Mouse (Mus musculus) cerebellum, postnatal 10 days (tissue): ENCODE results near the gene Olfr1126.
"Not testable (repeated sequence)": the region's sequence is repeated elsewhere in the genome, so short reads cannot be mapped to it uniquely, and the experiment has no call there.

Experiments
- DNase-seq, 2 experiments: peaks; one replicate each; pipeline ENCODE4 v3.0.0; 2021; ENCODE audit warnings: mixed read lengths in 2 of 2

Gene Olfr1126

DNA sequence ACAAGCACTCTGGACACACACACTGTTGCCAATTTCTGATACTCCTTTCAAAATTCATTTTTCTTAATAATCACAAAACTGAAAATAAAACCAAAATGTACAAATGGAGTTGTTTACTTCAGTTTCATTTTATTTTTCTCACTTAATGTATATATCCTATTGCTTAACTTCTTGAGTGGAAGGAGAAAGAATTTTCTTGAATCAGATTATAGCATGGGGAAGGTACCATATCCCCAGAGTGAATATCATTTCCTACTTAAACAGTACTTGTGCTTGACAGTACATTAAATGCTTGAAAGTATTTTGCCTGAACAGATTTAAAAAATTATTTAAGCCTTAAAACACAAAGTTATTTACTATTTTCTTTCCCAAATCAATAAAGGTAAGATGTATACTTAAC lies at the start of gene Olfr1126:
Gene Olfr1126, plus strand, starts transcription at position 301 of the 400 bp plus-strand sequence.
- no peak for DNase-seq

GRCm38 (mm10) chr2:87416335-87416734 lies 37.4 kb upstream of the Olfr1126 start, which contains the start of gene Olfr1123:
Gene Olfr1123, plus strand, starts transcription at chr2:87416635.
- DNase-seq = no peak

- DNase-seq = no peak
Observed at GRCm38 (mm10) chr2:87429975-87430374, 23.8 kb upstream of the Olfr1126 start, which contains the start of gene Olfr1124. Gene Olfr1124, plus strand, starts transcription at chr2:87430275.

DNA sequence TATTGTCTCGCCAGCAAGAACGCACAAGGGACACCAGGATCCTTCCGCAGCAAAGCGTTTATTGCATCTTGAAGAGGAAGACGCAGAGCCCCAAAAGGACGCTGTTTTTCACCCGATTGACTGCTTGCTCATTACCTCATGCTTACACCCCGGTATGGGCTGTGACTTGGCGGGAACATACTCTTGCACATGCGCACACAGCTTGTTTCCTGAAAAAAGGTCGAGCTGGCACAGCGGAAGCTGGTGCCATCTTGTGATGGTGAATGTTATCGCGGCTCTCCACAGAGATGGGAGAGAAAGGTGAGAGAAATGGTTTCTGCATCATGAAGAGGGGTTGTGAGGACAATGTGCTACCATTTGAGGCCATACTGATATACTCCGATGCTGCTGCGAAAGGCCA lies 16.0 kb upstream of the Olfr1126 start:
- no peak for DNase-seq

- DNase-seq = no peak
Observed at GRCm38 (mm10) chr2:87461769-87462168, 8.0 kb downstream of the Olfr1126 start.

GRCm38 (mm10) chr2:87480207-87480606 lies 26.4 kb downstream of the Olfr1126 start:
- no peak for DNase-seq

- DNase-seq = no peak
Observed at GRCm38 (mm10) chr2:87481158-87481557, 27.4 kb downstream of the Olfr1126 start.

DNA sequence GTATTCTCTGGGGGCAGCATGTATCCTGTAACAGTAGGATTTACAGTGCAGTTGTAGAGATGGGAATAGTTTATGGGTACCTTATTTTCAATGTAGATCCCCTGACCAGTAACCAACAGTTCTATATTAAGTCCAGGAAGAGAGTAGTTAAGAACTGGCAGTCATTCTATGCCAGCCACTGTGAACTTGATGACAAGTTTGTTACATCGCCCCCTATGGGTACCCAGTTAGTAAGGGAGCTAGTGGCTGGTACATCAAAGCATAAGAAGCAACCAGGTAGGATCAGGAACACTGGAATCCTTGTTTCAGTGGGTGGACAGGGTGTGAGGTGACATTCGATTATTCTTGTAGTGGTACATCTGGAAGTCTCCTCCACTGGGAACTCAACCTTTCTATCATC lies 28.5 kb downstream of the Olfr1126 start:
- no peak for DNase-seq

DNA sequence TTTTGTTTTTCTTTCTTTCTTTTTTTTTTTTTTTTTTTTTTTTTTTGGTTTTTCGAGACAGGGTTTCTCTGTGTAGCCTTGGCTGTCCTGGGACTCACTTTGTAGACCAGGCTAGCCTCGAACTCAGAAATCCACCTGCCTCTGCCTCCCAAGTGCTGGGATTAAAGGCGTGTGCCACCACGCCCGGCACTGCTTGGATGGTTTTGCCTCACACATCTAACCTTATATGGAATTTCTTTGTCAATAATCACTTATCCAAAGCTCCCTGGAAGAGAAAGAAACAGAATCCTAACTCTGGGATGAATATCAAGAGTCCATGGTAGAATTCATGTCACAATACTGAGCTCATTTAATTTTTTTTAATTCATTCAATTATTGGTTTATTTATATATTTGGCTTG lies 43.2 kb downstream of the Olfr1126 start, which contains the start of gene Pramel7:
Gene Pramel7, minus strand, starts transcription at position 101 of the 400 bp plus-strand sequence.
- not testable (repeated sequence) for DNase-seq

DNA sequence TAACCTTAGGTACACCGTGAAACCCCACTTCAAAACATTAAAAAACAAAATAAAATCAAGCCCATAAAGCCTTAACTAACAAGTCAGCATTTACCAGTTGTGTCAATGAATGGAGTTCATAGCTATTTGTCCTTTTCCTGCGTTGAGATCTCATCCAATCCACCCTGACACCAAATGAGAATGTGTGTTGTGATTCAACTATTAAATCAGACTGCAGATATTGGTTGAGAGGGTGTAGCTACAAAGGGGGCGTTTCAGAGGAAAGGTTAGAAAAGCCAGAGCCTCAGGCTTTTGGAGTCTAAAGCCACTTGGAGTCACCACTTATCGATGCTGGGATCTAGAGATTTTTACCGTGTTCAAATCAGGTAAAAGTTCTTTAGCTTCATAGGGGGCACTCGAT lies 52.5 kb downstream of the Olfr1126 start, which contains the start of gene Pramel6:
Gene Pramel6, plus strand, starts transcription at position 301 of the 400 bp plus-strand sequence.
- DNase-seq = no peak
